Mouse (Mus musculus) gastrocnemius, postnatal 36 days (tissue): Measurements from ENCODE around the gene Ticam1. TPM values are rescaled to one million over a fixed set of nuclear protein-coding genes. Genes with fewer than 3 reads are reported as not detected.

Experiments
- DNase-seq, 2 experiments: peaks; one replicate each; pipeline ENCODE4 v3.0.0; 2022
- intact Hi-C: fragments of 180-260 bp; cut with DNase I; formaldehyde crosslinking; loops from one replicate; pipeline ENCODE4 v1.15.1; 2025
- microRNA-seq, 2 experiments: library from miRNA; unstranded; fragments of <30 nt; microRNA quantifications; one replicate each; pipeline ENCODE4 v1.2.0; 2021
- total RNA-seq, 2 experiments: library from RNA; stranded (reverse); gene quantifications; 2 replicates each; pipeline ENCODE4 v1.2.3; 2021

Gene Ticam1
- total RNA-seq, 2 experiments from 2014 or later: 2.0 to 3.2 TPM

DNA sequence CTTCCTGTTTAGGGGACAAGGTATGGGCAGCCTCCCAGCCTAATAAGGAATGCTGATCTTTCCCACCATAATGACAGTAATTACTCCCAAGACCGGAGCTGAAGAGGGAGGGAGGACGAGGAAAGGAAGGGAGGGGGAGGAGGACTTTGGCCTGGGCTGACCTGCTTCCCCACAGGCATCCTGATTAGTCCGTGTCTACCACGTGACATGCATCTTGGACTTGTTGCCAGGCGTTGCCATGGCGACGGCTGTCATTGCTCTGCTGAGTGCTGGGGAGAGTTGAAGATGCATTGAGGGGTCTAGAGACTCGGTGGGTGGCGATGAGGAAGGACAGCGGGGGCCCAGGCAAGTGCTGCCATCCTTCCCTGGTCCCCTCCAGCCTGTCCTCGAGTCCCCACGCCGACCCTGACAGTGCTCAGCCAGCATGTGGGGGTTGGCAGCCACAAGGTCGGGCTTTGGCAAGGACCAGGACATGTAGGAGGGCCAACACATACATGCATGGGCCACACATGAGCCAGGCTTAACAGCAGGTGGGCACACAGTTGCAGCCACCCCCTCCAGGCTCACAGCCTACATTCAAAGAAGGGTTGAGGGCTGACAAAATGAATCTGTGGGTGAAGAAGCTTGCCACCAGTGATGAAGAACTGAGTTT is 42.6 kb downstream of the Ticam1 start:
- DNase-seq: no peak
- intact Hi-C loops: no loop called here

DNA sequence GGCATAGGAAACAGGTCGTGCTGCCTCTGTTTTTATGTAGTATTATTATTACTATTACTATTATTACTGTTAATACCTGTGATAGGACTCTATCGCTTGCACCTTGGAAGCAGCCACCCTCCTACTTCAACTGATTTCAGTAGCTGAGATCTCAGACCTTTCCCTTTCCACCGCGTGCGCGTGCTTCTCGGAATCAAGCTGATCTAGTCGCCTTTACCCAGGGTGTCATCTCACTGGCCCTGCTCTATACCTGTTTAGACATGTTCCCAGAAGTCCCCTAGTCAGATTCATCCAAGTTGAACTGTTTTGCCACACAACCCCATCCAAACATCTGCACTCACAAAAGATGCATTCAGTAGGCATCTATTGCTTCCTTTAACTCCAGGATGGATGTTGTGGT is 43.2 kb downstream of the Ticam1 start:
- intact Hi-C loops: no loop called here
- DNase-seq: no peak

GRCm38 (mm10) chr17:56229943-56230342 is 46.6 kb downstream of the Ticam1 start:
- DNase-seq: no peak
- intact Hi-C loops: no loop called here

DNA sequence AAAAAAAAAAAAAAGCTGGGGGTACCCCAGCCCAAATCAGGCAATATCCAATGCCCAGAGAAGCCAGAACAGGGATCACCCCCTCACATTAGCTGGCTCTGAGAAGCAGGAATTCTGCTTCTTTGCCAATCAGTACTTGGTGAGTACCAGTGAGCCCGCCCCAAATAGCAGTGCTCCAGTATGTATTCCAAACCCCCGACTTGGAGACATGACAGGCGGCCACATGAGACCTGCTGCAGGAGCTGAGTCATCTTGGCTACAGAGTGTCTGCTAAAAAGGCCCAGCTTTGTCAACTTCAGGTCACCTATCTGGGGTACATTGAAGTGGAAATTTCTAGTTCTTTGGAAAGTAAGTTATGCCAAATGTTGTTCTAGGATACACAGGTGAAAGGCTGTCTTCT is 50.0 kb downstream of the Ticam1 start:
- DNase-seq: no peak
- intact Hi-C loops: no loop called here

DNA sequence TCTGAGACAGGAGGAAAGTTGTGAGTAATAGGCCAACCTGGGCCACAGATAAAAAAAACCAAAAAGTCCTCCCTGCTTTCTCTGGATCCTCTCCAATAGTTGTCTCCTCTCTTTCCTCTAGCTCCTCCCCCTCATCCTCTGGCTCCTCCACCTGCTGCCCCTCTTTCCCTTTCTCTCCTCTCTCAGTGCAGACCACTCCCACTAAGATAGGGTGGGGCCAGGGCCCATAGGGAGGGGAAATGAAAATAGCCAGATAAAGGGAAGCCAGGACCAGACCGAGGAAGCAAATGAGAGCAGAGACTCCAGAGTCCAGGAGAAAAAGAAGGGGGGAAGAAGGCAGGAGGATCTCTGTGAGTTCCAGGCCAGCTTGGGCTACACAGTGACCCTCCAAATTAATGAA is 51.7 kb downstream of the Ticam1 start:
- no peak for DNase-seq
- intact Hi-C loops: no loop called here

- intact Hi-C loops: loop anchor here (5.0 kb wide), 1 partner anchor 32 kb away; no protein-coding TSS in a partner anchor
These were observed 56.8 kb downstream of the Ticam1 start for GRCm38 (mm10) chr17:56219805-56220204.

More at GRCm38 (mm10) chr17:56219805-56220204, 56.8 kb downstream of the Ticam1 start:
- peak in 1 of 2 experiments; percentile 72 for DNase-seq

Small RNA genes lying within 50 kb of the gene (microRNA-seq; reads per million reads assigned to microRNA genes)
- gene Mir7b: 5.7 to 10.4 reads per million in 2 experiments

Other genes starting within 250 kb of the Ticam1 start
- gene Sh3gl1, start 240.2 kb downstream of the Ticam1 start, total RNA-seq: 10 to 100 TPM in 1 of 2 experiments, 1 to 10 TPM in 1; 9.9 to 10.6 TPM
- gene Chaf1a, start 236.3 kb downstream of the Ticam1 start, total RNA-seq: 1 to 10 TPM; 1.3 to 1.4 TPM
- 10 to 100 TPM; 47.7 to 50.9 TPM for gene Ubxn6, start 201.8 kb downstream of the Ticam1 start, total RNA-seq
- gene Hdgfl2, start 197.2 kb downstream of the Ticam1 start, total RNA-seq: 10 to 100 TPM; 20.2 to 26.5 TPM
- gene Plin4, start 167.0 kb downstream of the Ticam1 start, total RNA-seq: 100 to 1,000 TPM; 242 to 290 TPM
- gene Plin5, start 159.2 kb downstream of the Ticam1 start, total RNA-seq: 10 to 100 TPM; 26.5 to 43.5 TPM
- gene Lrg1, start 154.8 kb downstream of the Ticam1 start, total RNA-seq: 10 to 100 TPM; 14.9 to 15.7 TPM
- 1 to 10 TPM; 2.8 to 2.9 TPM for gene Sema6b, start 136.4 kb downstream of the Ticam1 start, total RNA-seq
- gene Tnfaip8l1, start 114.3 kb downstream of the Ticam1 start, total RNA-seq: under 1 TPM; 0.41 to 0.64 TPM
- gene Mydgf, start 92.9 kb downstream of the Ticam1 start, total RNA-seq: 10 to 100 TPM; 16.9 to 17.6 TPM
- 10 to 100 TPM; 31.6 to 32.2 TPM for gene Dpp9, start 57.9 kb downstream of the Ticam1 start, total RNA-seq
- gene Fem1a, start 20.0 kb downstream of the Ticam1 start, total RNA-seq: 100 to 1,000 TPM; 152 TPM
- gene Plin3, start 16.1 kb upstream of the Ticam1 start, total RNA-seq: 10 to 100 TPM; 44.4 to 45.7 TPM
- gene Arrdc5, start 23.5 kb upstream of the Ticam1 start, total RNA-seq: not detected
- 1 to 10 TPM; 1.4 to 3.0 TPM for gene Uhrf1, start 26.5 kb upstream of the Ticam1 start, total RNA-seq
- 10 to 100 TPM; 26.0 to 29.8 TPM for gene Kdm4b, start 49.3 kb upstream of the Ticam1 start, total RNA-seq
- gene Ptprs, start 199.7 kb upstream of the Ticam1 start, total RNA-seq: 10 to 100 TPM; 35.0 to 45.6 TPM
- gene Znrf4, start 235.6 kb upstream of the Ticam1 start, total RNA-seq: not detected